Mouse (Mus musculus) MEL (cell line): ENCODE data around the gene Suclg1. TPM values are rescaled to one million over a fixed set of nuclear protein-coding genes. Genes with fewer than 3 reads are reported as not detected.

ENCODE experiments used
- DNase-seq: peaks from one replicate; pipeline ENCODE4 v3.0.0; 2011; ENCODE audit warnings: low read depth, low spot score
- H3K27ac ChIP-seq: 2 replicates; pipeline ENCODE4 v1.5.1; 2012; ENCODE audit warnings: low read depth, mild to moderate bottlenecking, control low read depth, low read length, moderate library complexity; ENCODE audit not compliant: control insufficient read depth
- H3K27me3 ChIP-seq, 2 experiments: fragments of 150-350 bp in 1 of 2; sonication (generic) in 1 of 2; 2 replicates each; pipeline ENCODE4 v1.6.1; 2012; ENCODE audit warnings: low read length in 2 of 2, mild to moderate bottlenecking in 2 of 2, improper control_type of control experiment in 1 of 2, moderate library complexity in 1 of 2; ENCODE audit not compliant: insufficient read depth in 2 of 2, control insufficient read depth in 1 of 2
- H3K36me3 ChIP-seq, 2 experiments: 2 replicates each; pipeline ENCODE4 v1.6.1; 2012 to 2014; ENCODE audit warnings: low read length in 2 of 2, improper control_type of control experiment in 1 of 2, inconsistent platforms in 1 of 2, mild to moderate bottlenecking in 1 of 2; ENCODE audit not compliant: insufficient read depth in 2 of 2, control insufficient read depth in 1 of 2
- H3K4me1 ChIP-seq, 2 experiments: fragments of 150-350 bp in 1 of 2; sonication (generic) in 1 of 2; 2 replicates each; pipeline ENCODE4 v1.6.1; 2012; ENCODE audit warnings: low read length in 2 of 2, improper control_type of control experiment in 1 of 2, mild to moderate bottlenecking in 1 of 2; ENCODE audit not compliant: insufficient read depth in 2 of 2, control insufficient read depth in 1 of 2
- H3K4me3 ChIP-seq, 2 experiments: fragments of 150-350 bp in 1 of 2; sonication (generic) in 1 of 2; 2 replicates each; pipeline ENCODE4 v1.5.1; 2012; ENCODE audit warnings: low read depth in 2 of 2, low read length in 2 of 2, mild to moderate bottlenecking in 2 of 2, moderate library complexity in 2 of 2, control low read depth in 1 of 2, improper control_type of control experiment in 1 of 2; ENCODE audit not compliant: control insufficient read depth in 1 of 2, insufficient read depth in 1 of 2
- H3K79me2 ChIP-seq: 2 replicates; pipeline ENCODE4 v1.6.1; 2012; ENCODE audit warnings: mild to moderate bottlenecking, low read length, moderate library complexity; ENCODE audit not compliant: control insufficient read depth, poor library complexity, insufficient read depth
- H3K9ac ChIP-seq: 2 replicates; pipeline ENCODE4 v1.6.1; 2012; ENCODE audit warnings: low read depth, mild to moderate bottlenecking, control low read depth, low read length, moderate library complexity; ENCODE audit not compliant: control insufficient read depth, poor library complexity, severe bottlenecking
- H3K9me3 ChIP-seq: fragments of 150-350 bp; sonication (generic); replicated peaks from 2 replicates; pipeline ENCODE4 v1.6.1; 2012; ENCODE audit warnings: mild to moderate bottlenecking, low read length, improper control_type of control experiment, moderate library complexity; ENCODE audit not compliant: insufficient read depth
- CHD1 ChIP-seq: IDR thresholded peaks from 2 replicates; pipeline ENCODE4 v1.6.1; 2012; ENCODE audit warnings: low read depth, mild to moderate bottlenecking, inconsistent platforms, low read length, improper control_type of control experiment
- CHD2 ChIP-seq: IDR thresholded peaks from 2 replicates; pipeline ENCODE4 v1.6.1; 2011; ENCODE audit warnings: low read length, improper control_type of control experiment
- E2F4 ChIP-seq: IDR thresholded peaks from 2 replicates; pipeline ENCODE4 v1.6.1; 2011; ENCODE audit warnings: low read depth, low read length, improper control_type of control experiment, borderline replicate concordance
- ELF1 ChIP-seq: IDR thresholded peaks from 2 replicates; pipeline ENCODE4 v1.6.1; 2014; ENCODE audit warnings: low read depth, mild to moderate bottlenecking, inconsistent platforms, low read length, improper control_type of control experiment, moderate library complexity
- EP300 ChIP-seq, 2 experiments: IDR thresholded peaks; 2 replicates each; pipeline ENCODE4 v1.6.1; 2011; ENCODE audit warnings: improper control_type of control experiment in 2 of 2, low read length in 2 of 2, low read depth in 1 of 2, mild to moderate bottlenecking in 1 of 2
- GABPA ChIP-seq: IDR thresholded peaks from 2 replicates; pipeline ENCODE4 v1.6.1; 2012; ENCODE audit warnings: low read depth, mild to moderate bottlenecking, inconsistent platforms, low read length, improper control_type of control experiment, moderate library complexity
- GATA1 ChIP-seq: IDR thresholded peaks from 2 replicates; pipeline ENCODE4 v1.6.1; 2011; ENCODE audit warnings: low read depth, low read length, improper control_type of control experiment
- KAT2A ChIP-seq: conservative IDR thresholded peaks from 2 replicates; pipeline ENCODE4 v1.6.1; 2012; ENCODE audit warnings: low read depth, low read length, improper control_type of control experiment, inconsistent platforms
- MAFK ChIP-seq: IDR thresholded peaks from 2 replicates; pipeline ENCODE4 v1.6.1; 2011; ENCODE audit warnings: low read depth, mild to moderate bottlenecking, low read length, improper control_type of control experiment, borderline replicate concordance
- MAZ ChIP-seq: IDR thresholded peaks from 2 replicates; pipeline ENCODE4 v1.6.1; 2012; ENCODE audit warnings: low read depth, mild to moderate bottlenecking, inconsistent platforms, low read length, improper control_type of control experiment
- MEF2A ChIP-seq: IDR thresholded peaks from 2 replicates; pipeline ENCODE4 v1.6.1; 2014; ENCODE audit warnings: low read depth, mild to moderate bottlenecking, inconsistent platforms, low read length, improper control_type of control experiment; ENCODE audit not compliant: poor library complexity, insufficient replicate concordance, severe bottlenecking; ENCODE audit errors: extremely low read depth
- MYB ChIP-seq: IDR thresholded peaks from 2 replicates; pipeline ENCODE4 v1.6.1; 2011; ENCODE audit warnings: mild to moderate bottlenecking, low read depth, low read length, improper control_type of control experiment
- NELFE ChIP-seq: IDR thresholded peaks from 2 replicates; pipeline ENCODE4 v1.6.1; 2011; ENCODE audit warnings: low read depth, low read length, improper control_type of control experiment
- NRF1 ChIP-seq: IDR thresholded peaks from 2 replicates; pipeline ENCODE4 v1.6.1; 2014; ENCODE audit warnings: low read depth, mild to moderate bottlenecking, inconsistent platforms, low read length, improper control_type of control experiment, moderate library complexity; ENCODE audit not compliant: poor library complexity, insufficient read depth, severe bottlenecking
- POLR2A ChIP-seq, 2 experiments: IDR thresholded peaks; 2 replicates each; pipeline ENCODE4 v1.6.1; 2011 to 2012; ENCODE audit warnings: low read length in 2 of 2, mild to moderate bottlenecking in 2 of 2, control low read depth in 1 of 2, improper control_type of control experiment in 1 of 2, low read depth in 1 of 2, moderate library complexity in 1 of 2; ENCODE audit not compliant: control insufficient read depth in 1 of 2, insufficient read depth in 1 of 2, poor library complexity in 1 of 2
- POLR2AphosphoS2 ChIP-seq: IDR thresholded peaks from 2 replicates; pipeline ENCODE4 v1.6.1; 2011; ENCODE audit warnings: low read length, improper control_type of control experiment
- POLR2AphosphoS5 ChIP-seq: IDR thresholded peaks from 2 replicates; pipeline ENCODE4 v1.6.1; 2012; ENCODE audit warnings: low read depth, borderline replicate concordance, mild to moderate bottlenecking, inconsistent platforms, low read length, moderate library complexity, mixed read lengths
- RAD21 ChIP-seq: IDR thresholded peaks from 2 replicates; pipeline ENCODE4 v1.6.1; 2011; ENCODE audit warnings: mild to moderate bottlenecking, low read depth, low read length, improper control_type of control experiment
- SIN3A ChIP-seq: IDR thresholded peaks from 2 replicates; pipeline ENCODE4 v1.6.1; 2012; ENCODE audit warnings: low read length, improper control_type of control experiment, inconsistent platforms
- TAL1 ChIP-seq: IDR thresholded peaks from 2 replicates; pipeline ENCODE4 v1.6.1; 2012; ENCODE audit warnings: mild to moderate bottlenecking, inconsistent platforms, low read length, moderate library complexity, mixed read lengths
- USF1 ChIP-seq: IDR thresholded peaks from 2 replicates; pipeline ENCODE4 v1.6.1; 2014; ENCODE audit warnings: low read depth, mild to moderate bottlenecking, inconsistent platforms, low read length, improper control_type of control experiment, moderate library complexity
- USF2 ChIP-seq, 2 experiments: IDR thresholded peaks; 2 replicates each; pipeline ENCODE4 v1.6.1; 2011 to 2012; ENCODE audit warnings: improper control_type of control experiment in 2 of 2, low read length in 2 of 2, borderline replicate concordance in 1 of 2, inconsistent platforms in 1 of 2, low read depth in 1 of 2, mild to moderate bottlenecking in 1 of 2; ENCODE audit not compliant: insufficient read depth in 1 of 2
- ZC3H11A ChIP-seq: IDR thresholded peaks from 2 replicates; pipeline ENCODE4 v1.6.1; 2012; ENCODE audit warnings: low read depth, mild to moderate bottlenecking, inconsistent platforms, low read length, improper control_type of control experiment
- ZKSCAN1 ChIP-seq: IDR thresholded peaks from 2 replicates; pipeline ENCODE4 v1.6.1; 2012; ENCODE audit warnings: low read depth, mild to moderate bottlenecking, inconsistent platforms, low read length, improper control_type of control experiment, moderate library complexity
- ZMIZ1 ChIP-seq: IDR thresholded peaks from 2 replicates; pipeline ENCODE4 v1.6.1; 2012; ENCODE audit warnings: low read depth, mild to moderate bottlenecking, inconsistent platforms, low read length, improper control_type of control experiment, moderate library complexity
- ZNF384 ChIP-seq: IDR thresholded peaks from 2 replicates; pipeline ENCODE4 v1.6.1; 2012; ENCODE audit warnings: low read depth, mild to moderate bottlenecking, inconsistent platforms, low read length, improper control_type of control experiment
- polyA plus RNA-seq, 2 experiments: library from polyadenylated mRNA; stranded (reverse) in 1 of 2; unstranded in 1 of 2; fragments of >175 nt in 1 of 2; fragments of >200 nt in 1 of 2; gene quantifications; 2 replicates each; pipeline versions ENCODE4 v1.2.1 to v1.2.4; 2012; ENCODE audit warnings: low replicate concordance in 2 of 2, low read depth in 1 of 2; ENCODE audit not compliant: insufficient read length in 2 of 2, insufficient read depth in 1 of 2, missing spikeins in 1 of 2
- total RNA-seq: library from RNA; depleted of rRNA; stranded (reverse); fragments of 300-350 nt; gene quantifications from 2 replicates; pipeline ENCODE4 v1.2.3, GENCODE M21; 2012

Gene Suclg1
- total and polyA plus RNA-seq, 3 experiments: 158 to 207 TPM; not detected in 1

GRCm38 (mm10) chr6:73221189-73221957 lies 26.8 kb upstream of the Suclg1 start, which contains the start of gene Dnah6:
Gene Dnah6, minus strand, starts transcription at chr6:73221651.
- peak; percentile 84 for DNase-seq
- H3K4me1 ChIP-seq: no peaks in the 10 kb centered on the region
- H3K9me3 ChIP-seq: no peaks in the 10 kb centered on the region
- no peaks in the 10 kb centered on the region for H3K27me3 ChIP-seq
- TF ChIP-seq ZNF384 (no peak), MAZ (peak; percentile 36; the same call in 1 of the 2 replicates), E2F4 (peak; percentile 67; the same call in 1 of the 2 replicates), POLR2A (IDR thresholded peaks at IDR 0.05; ENCODE audit: control insufficient read depth in 1 of 2, insufficient read depth in 1 of 2, low read depth in 1 of 2, low read length in 2 of 2, poor library complexity in 1 of 2) (no peak), KAT2A (no peak), MEF2A (no peak), CHD2 (peak; percentile 88), GABPA (no peak), ZC3H11A (no peak), NRF1 (0 out of 2 replicates have a peak, but pooled peaks have one; percentile 7), TAL1 (no peak), USF2 (IDR thresholded peaks at IDR 0.05; ENCODE audit: borderline replicate concordance in 1 of 2, insufficient read depth in 1 of 2, low read depth in 1 of 2, low read length in 2 of 2) (no peak), ZMIZ1 (no peak), MYB (no peak), POLR2AphosphoS2 (no peak), USF1 (no peak), SIN3A (0 out of 2 replicates have a peak, but pooled peaks have one; percentile 36)
- TF ChIP-seq, all 39 proteins: peak for 5
- Histone ChIP-seq H3K27ac (no peak within 1 kb of the TSS), H3K9ac (peak within 1 kb of the TSS; percentile 17; the same call in 1 of the 2 replicates), H3K36me3 (no peaks in the 10 kb centered on the region), H3K79me2 (no peaks in the 10 kb centered on the region), H3K4me3 (peak within 1 kb of the TSS; percentile 47 to 62)

- peak; percentile 56 for DNase-seq
- Histone ChIP-seq H3K27ac (no peak overlapping the region), H3K27me3 (no peaks in the 10 kb centered on the region), H3K4me3 (peak overlapping the region; percentile 47 to 62), H3K9ac (peak overlapping the region; percentile 17; the same call in 1 of the 2 replicates), H3K36me3 (no peaks in the 10 kb centered on the region), H3K79me2 (no peaks in the 10 kb centered on the region), H3K9me3 (no peaks in the 10 kb centered on the region), H3K4me1 (no peaks in the 10 kb centered on the region)
- TF ChIP-seq NRF1: no peak
- TF ChIP-seq GABPA: no peak
- no peak for TF ChIP-seq NELFE
- TF ChIP-seq USF1: no peak
- no peak for TF ChIP-seq SIN3A
- TF ChIP-seq MAZ: no peak
- no peak for TF ChIP-seq ZKSCAN1
- TF ChIP-seq GATA1: no peak
- TF ChIP-seq MAFK: no peak
- no peak for TF ChIP-seq E2F4
- no peak for TF ChIP-seq EP300 (IDR thresholded peaks at IDR 0.05; ENCODE audit: low read depth in 1 of 2, low read length in 2 of 2)
- TF ChIP-seq POLR2AphosphoS5: no peak
- no peak for TF ChIP-seq ELF1
- TF ChIP-seq RAD21: no peak
- no peak for TF ChIP-seq MEF2A
- no peak for TF ChIP-seq CHD1
- TF ChIP-seq TAL1: no peak
Observed at GRCm38 (mm10) chr6:73221958-73222735, 26.0 kb upstream of the Suclg1 start.
